Mouse (Mus musculus) ovary, postnatal 14 days (tissue): Measurements from ENCODE around the gene Gm49366.
"Not testable (repeated sequence)": the region's sequence is repeated elsewhere in the genome, so short reads cannot be mapped to it uniquely, and the experiment has no call there.

Experiments
- DNase-seq: peaks from one replicate; pipeline ENCODE4 v3.0.0; 2022; ENCODE audit warnings: low spot score

The Gm49366 gene

DNA sequence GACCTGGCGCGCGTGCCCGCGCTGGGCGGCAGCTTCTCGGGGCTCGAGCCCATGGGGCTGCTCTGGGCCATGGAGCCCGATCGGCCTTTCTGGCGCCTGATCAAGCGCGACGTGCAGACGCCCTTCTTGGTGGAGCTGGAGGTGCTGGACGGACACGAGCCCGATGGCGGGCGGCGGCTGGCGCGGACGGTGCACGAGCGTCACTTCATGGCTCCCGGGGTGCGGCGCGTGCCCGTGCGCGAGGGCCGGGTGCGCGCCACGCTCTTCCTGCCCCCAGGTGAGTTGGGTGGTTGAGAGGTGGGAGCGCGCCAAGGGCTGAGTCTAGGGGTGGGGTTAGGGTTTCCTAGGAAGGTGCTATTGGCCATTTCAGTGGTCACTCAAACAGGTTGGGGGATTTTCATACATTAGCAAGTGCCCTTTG is at the start of gene Gm49366:
Gene Gm49366 (plus strand): TSS at position 245 of the 421 bp plus-strand sequence.
- DNase-seq = peak; percentile 20

DNA sequence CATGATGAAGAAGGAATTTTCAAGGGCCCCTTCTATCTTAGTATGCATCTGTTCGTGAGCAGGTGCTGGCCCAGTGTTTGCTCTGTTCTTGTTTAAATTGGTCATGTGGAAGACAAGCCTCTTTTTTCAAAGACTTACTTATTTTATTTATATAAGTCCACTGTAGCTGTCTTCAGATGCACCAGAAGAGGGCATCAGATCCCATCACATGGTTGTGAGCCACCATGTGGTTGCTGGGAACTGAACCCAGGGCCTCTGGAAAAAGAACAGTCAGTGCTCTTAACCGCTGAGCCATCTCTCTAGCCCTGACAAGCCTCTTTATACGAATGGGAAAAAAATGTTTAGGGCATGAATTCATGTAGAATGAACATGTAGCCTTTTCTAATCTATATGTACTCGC is 49.4 kb upstream of the Gm49366 start:
- DNase-seq = no peak

DNA sequence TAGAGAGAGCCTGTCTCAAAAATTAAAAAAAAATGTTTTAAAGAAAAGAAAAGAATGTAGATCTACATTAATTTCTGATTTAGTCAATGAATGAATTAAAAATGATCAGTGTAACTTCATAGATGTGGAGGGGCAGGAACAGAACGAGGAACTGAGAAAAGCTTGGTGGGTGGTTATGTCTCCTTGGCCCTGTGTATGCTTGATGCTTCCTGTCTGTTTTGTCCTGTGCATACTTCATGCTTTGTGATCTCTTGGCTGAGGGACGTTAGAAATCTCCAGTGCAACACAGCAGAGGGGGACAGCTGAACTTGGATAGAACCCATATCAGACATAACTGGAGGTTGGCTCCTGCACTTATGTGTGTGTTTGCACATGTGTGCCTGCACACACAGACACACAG is 41.5 kb upstream of the Gm49366 start:
- DNase-seq = no peak

GRCm38 (mm10) chr12:83998341-83999107 is 40.2 kb upstream of the Gm49366 start:
- no peak for DNase-seq

DNA sequence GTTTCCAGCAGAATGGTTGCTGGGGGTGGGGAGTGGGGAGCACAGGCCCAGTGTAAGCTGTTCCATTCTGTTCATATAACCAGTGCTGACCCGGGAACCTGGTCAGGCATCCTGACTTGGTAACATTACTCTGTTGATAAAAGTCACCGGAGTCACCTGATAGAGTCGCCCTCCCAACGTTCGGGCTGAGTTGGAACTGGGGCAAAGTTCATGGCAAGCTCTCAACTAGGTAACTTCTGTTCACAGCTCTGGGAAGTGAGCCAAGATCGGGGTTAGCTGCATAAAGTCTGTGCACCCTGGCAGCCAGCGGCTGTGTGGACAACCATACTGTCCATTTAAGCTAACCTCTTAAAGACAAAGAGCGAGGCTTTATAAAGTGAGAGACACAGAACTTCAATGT is 39.5 kb upstream of the Gm49366 start:
- peak; percentile 31 for DNase-seq

DNA sequence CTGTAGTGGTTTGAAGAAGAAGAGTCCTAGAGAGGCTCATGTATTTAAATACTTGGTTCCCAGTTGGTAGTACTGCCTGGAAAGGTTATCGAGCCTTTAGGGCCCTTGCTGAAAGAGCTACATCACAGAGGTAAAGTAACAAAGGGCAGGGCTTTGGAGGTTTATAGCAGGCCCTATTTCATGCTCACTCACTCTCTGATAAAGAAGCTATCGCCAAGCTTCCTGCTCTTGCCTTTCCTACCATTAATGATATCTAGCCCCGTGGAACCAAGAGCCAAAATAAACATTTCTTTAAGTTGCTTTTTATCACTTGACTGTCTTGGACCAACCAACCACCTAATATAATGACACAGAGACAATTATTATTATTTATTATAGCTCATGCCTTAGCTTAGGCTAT is 38.3 kb upstream of the Gm49366 start:
- no peak for DNase-seq

DNA sequence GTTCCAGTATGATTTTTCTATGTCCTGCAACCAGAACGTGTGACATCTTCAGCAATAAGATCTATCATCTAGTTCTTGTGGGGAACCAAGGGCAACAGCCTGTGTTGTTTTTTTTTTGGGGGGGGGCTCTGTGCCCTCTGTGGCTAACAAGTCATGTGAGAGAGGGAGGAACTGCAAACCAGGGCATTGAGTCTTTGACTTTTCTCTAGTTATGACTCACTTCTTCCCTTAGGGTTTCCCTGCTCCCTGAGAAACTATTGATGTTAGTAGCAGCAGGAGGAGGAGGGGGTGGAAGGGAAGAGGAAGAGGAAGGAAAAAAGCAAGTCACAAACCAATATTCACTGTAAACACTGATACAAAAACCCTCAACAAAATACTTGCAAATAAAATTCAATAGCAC is 34.9 kb upstream of the Gm49366 start:
- DNase-seq = no peak

DNA sequence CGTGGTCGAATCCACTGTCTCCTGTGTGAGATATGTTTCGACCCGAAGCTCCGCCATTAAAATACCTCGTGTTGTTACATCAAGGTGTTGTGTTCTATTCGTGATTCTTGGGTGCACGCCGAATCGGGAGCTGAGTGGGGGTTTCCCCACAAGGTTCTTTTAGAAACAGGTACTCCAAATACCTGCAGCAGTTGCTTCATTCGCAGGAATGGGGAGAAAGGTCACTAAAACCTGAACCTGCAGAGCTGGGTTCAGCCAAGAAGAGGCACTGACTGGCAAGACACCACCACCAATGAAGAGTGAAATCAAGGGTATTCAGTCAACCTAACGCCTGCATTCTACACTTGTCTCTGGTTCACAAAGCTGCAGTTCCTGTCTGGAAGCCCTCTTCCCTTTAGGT is 30.5 kb upstream of the Gm49366 start:
- no peak for DNase-seq

DNA sequence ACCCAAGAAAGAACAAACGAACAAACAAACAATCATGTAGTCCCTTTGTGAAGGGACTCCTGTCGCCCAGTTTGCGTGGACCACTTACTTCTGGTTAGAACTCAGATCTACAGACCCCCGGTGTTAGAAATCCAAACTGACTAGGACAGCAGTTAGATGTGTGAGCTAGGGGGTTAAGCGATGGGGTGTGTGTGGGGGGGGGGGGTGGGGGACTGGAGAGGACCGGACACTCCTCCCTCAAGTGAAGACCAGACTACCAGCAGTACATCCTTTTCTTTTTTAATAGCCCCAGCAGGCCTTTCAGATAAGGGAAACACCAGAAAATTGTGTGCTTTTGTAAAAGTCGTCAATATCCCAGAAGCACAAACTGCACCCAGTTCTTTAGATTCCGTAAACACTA is 30.0 kb upstream of the Gm49366 start:
- no peak for DNase-seq

DNA sequence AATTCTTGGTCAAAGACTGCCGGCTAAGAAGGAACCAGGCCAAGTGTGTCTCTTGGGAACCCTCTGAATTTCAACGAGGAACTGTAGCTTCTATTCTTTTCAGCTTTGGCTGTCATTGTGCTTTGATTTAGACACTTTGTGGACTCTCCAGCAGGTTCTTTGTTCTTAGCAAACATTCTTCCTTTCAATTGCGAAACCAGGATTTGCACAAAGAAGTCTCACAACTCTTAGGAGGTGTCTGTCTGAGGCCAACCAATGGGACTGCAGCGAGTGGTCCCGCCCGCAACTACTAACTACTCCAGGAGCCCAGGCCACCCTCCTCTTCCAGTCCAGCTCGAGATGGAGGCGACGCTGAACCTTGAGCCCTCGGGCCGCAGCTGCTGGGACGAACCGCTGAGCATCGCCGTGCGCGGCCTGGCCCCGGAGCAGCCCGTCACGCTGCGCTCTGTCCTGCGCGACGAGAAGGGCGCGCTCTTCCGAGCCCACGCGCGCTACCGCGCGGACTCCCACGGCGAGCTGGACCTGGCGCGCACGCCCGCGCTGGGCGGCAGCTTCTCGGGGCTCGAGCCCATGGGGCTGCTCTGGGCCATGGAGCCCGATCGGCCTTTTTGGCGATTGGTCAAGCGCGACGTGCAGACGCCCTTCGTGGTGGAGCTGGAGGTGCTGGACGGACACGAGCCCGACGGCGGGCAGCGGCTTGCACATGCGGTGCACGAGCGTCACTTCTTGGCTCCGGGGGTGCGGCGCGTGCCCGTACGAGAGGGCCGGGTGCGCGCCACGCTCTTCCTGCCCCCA is 29.4 kb upstream of the Gm49366 start, which contains the start of gene Acot1:
Gene Acot1 (plus strand): TSS at position 320 of the 795 bp plus-strand sequence.
- DNase-seq = peak; percentile 61

DNA sequence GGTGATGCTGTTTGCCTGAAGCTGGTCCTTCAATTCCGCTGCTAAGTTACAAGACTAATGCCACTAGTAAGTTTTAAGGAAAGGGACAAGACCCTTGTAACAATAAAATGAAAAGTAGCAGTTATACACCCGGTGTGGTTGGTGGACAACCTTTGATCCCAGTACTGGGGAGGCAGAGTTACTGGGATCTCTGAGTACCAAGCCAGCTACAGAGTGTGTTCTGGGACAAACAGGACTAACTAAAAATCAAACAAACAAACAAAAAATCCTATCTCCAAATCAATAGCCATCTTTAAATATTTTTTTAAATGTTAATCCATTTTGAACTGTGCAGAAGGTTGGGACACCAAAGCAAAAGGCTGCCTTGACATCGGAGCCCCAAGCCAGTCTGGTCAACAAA is 28.5 kb upstream of the Gm49366 start:
- no peak for DNase-seq

- peak; percentile 66 for DNase-seq
Measured at GRCm38 (mm10) chr12:84011251-84012040, 27.3 kb upstream of the Gm49366 start.

DNA sequence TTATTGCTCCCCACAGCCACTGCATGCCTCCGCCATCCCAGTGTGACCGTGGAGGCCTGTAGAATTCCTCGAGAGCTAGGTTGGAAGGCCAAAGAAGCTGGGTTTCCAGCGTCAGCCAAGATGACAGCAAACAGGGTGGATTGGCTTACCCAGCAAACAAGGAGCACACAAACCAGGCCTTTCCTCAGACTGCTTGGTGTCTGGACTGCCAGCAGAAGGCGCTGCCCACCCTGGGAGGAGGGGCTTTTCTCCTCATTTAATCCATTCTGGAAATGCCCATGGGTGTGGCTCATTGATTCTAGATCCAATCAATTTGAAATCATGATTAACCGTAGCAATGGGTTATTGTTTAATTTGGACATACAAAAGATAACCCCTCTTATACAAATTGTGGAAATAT is 25.6 kb upstream of the Gm49366 start:
- DNase-seq = no peak

DNA sequence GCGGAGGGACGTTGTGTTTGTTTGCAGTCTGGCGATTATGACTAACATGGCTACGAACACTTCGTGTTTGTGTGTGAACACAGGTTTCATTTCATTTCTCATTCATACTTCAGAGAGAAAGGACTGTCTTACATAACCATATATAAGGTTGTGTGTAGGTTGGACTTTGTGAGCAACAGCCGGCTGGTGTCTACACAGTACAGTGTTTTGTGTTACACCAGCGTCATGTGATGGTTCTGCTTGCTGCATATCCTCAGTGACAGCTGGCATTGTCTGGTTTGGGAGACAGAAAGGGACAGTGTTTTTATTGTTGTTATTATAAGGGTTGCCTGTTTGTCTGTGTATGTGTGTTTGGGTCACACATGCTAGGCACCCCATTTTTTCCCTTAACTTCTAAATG is 25.0 kb upstream of the Gm49366 start:
- no peak for DNase-seq

DNA sequence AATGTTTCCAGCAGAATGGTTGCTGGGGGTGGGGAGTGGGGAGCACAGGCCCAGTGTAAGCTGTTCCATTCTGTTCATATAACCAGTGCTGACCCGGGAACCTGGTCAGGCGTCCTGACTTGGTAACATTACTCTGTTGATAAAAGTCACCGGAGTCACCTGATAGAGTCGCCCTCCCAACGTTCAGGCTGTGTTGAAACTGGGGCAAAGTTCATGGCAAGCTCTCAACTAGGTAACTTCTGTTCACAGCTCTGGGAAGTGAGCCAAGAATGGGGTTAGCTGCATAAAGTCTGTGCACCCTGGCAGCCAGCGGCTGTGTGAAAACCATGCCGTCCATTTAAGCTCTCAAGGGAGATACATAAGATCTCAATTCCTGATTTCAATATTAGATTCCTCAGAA is 18.2 kb upstream of the Gm49366 start:
- peak; percentile 45 for DNase-seq

GRCm38 (mm10) chr12:84022266-84022665 is 16.5 kb upstream of the Gm49366 start:
- not testable (repeated sequence) for DNase-seq

DNA sequence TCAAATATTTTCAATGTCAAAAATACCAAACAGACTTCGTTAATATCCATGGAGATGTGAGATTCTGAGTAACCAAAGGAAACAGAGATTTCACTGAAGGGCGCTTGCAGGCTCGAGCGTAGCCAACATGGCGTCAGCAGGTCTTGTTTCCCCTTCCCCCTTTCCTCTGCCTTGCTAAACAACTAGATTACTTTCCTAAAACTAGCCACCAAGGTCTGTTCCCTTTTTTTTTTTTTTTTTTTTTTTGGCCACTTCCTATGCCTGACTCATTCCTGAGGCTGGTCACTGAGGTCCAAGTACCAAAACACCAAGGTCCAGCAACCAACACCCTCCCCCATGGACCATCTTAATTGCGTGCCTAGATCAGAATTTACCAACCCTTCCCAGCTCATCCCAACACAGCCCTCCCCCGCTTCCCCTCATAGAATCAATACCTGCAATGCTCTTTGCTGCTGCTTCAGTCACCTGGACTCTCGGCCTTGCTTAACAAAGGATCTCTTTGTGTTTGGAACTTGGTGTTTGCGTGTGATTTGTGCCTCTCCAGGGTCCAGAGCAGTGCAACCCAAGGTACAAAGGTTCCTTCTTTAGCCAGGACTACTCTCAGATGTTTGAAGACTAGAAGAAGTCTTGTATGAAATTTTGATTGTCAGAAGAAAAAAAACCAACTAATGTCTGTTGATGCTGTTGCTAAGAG is 15.5 kb upstream of the Gm49366 start:
- DNase-seq = no peak

GRCm38 (mm10) chr12:84025888-84026287 is 12.8 kb upstream of the Gm49366 start:
- DNase-seq = no peak

- DNase-seq = not testable (repeated sequence)
Measured at GRCm38 (mm10) chr12:84028328-84028727, 10.4 kb upstream of the Gm49366 start.

- DNase-seq = not testable (repeated sequence)
Measured at GRCm38 (mm10) chr12:84029043-84029442, 9.7 kb upstream of the Gm49366 start.

- DNase-seq = peak; percentile 76
Measured at GRCm38 (mm10) chr12:84030659-84031332, 7.9 kb upstream of the Gm49366 start.
